Comparison of ENCODE assay signal across 8 mouse cellular contexts in genomic region chr3:96237904-96238511, GRCm38 (mm10). TPM values are rescaled to one million over a fixed set of nuclear protein-coding genes. Genes with fewer than 3 reads are reported as not detected.
DNase-seq lines count a peak whose midpoint lies in the region; ATAC-seq and TF ChIP-seq lines count a peak whose summit lies in the region.

No protein-coding gene starts in this region.

- H3K4me3 ChIP-seq in kidney, embryonic 14.5 days (ENCODE audit: low read length), result peak overlapping the region; percentile 56
- H3K4me3 ChIP-seq in kidney, adult 2 months (ENCODE audit: insufficient read depth, low read depth, low read length), result no peak overlapping the region
- H3K4me3 ChIP-seq in hindbrain, embryonic 10.5 days, result peak overlapping the region; percentile 60
- peak overlapping the region; percentile 49 for H3K4me3 ChIP-seq in midbrain, embryonic 11.5 days (ENCODE audit: low read depth, low read length)

- H3K27ac ChIP-seq in kidney, embryonic 14.5 days (ENCODE audit: low read depth, low read length), result peak overlapping the region; percentile 85
- H3K27ac ChIP-seq in kidney, adult 2 months (ENCODE audit: insufficient read depth, low read depth, low read length), result no peak overlapping the region
- peak overlapping the region; percentile 91 for H3K27ac ChIP-seq in hindbrain, embryonic 10.5 days
- peak overlapping the region; percentile 83 for H3K27ac ChIP-seq in midbrain, embryonic 11.5 days (ENCODE audit: low read depth, low read length)

- no peaks in the 10 kb centered on the region for H3K27me3 ChIP-seq in kidney, embryonic 14.5 days (ENCODE audit: control insufficient read depth, insufficient read depth, low read length)
- H3K27me3 ChIP-seq in kidney, adult 2 months (replicated peaks; ENCODE audit: control insufficient read depth, insufficient read depth, low read length), result no peaks in the 10 kb centered on the region
- H3K27me3 ChIP-seq in hindbrain, embryonic 10.5 days (ENCODE audit: insufficient read depth, poor library complexity, severe bottlenecking), result no peaks in the 10 kb centered on the region
- H3K27me3 ChIP-seq in midbrain, embryonic 11.5 days (ENCODE audit: control insufficient read depth, insufficient read depth, low read length), result no peaks in the 10 kb centered on the region

- no peak for DNase-seq in kidney, adult 2 months
- DNase-seq in NIH3T3 (ENCODE audit: low read depth), result peak; percentile 57
- peak; percentile 36 for DNase-seq in hindbrain, embryonic 10.5 days (ENCODE audit: low spot score)
- DNase-seq in midbrain, embryonic 11.5 days (ENCODE audit: low spot score, missing footprints), result peak; percentile 91
- no peak for DNase-seq in urinary bladder, postnatal 4 days (ENCODE audit: low spot score in 2 of 2)
- DNase-seq in T-cell, adult 2 months (ENCODE audit: low spot score), result no peak
- no peak for DNase-seq in kidney, postnatal 36 days

- no peak for TF ChIP-seq CTCF in kidney, adult 2 months (conservative IDR thresholded peaks at IDR 0.05; ENCODE audit: insufficient read depth, insufficient read length, low read depth, low read length)

- no peaks in the 10 kb centered on the region for H3K9me3 ChIP-seq in kidney, embryonic 14.5 days (ENCODE audit: control insufficient read depth, low read length)
- no peaks in the 10 kb centered on the region for H3K9me3 ChIP-seq in hindbrain, embryonic 10.5 days
- H3K9me3 ChIP-seq in midbrain, embryonic 11.5 days (ENCODE audit: control insufficient read depth, low read length), result no peaks in the 10 kb centered on the region

- 2% methylated on average over 12 of the region's 12 CpGs for WGBS in kidney, embryonic 14.5 days
- 24% methylated on average over 12 of the region's 12 CpGs for WGBS in kidney, adult 2 months
- WGBS in hindbrain, embryonic 10.5 days, result under 1% methylated on average over 12 of the region's 12 CpGs
- 1% methylated on average over 12 of the region's 12 CpGs for WGBS in midbrain, embryonic 11.5 days

- no peaks in the 10 kb centered on the region for H3K36me3 ChIP-seq in kidney, embryonic 14.5 days (ENCODE audit: control insufficient read depth, insufficient read depth, low read length)
- H3K36me3 ChIP-seq in kidney, adult 2 months (ENCODE audit: control insufficient read depth, insufficient read depth, low read length), result no peaks in the 10 kb centered on the region
- no peaks in the 10 kb centered on the region for H3K36me3 ChIP-seq in hindbrain, embryonic 10.5 days
- H3K36me3 ChIP-seq in midbrain, embryonic 11.5 days (ENCODE audit: control insufficient read depth, insufficient read depth, low read length), result no peaks in the 10 kb centered on the region

- peak overlapping the region; percentile 84 for H3K9ac ChIP-seq in kidney, embryonic 14.5 days (ENCODE audit: low read depth, low read length)
- H3K9ac ChIP-seq in midbrain, embryonic 11.5 days (ENCODE audit: low read length), result peak overlapping the region; percentile 91

- peaks cover 14% of the 10 kb centered on the region; the same call in 1 of the 2 replicates for H3K4me1 ChIP-seq in kidney, embryonic 14.5 days (ENCODE audit: control insufficient read depth, insufficient read depth, low read length)
- peaks cover 3% of the 10 kb centered on the region; the same call in 1 of the 2 replicates for H3K4me1 ChIP-seq in kidney, adult 2 months (ENCODE audit: control insufficient read depth, insufficient read depth, low read length)
- H3K4me1 ChIP-seq in hindbrain, embryonic 10.5 days (replicated peaks), result peaks cover 24% of the 10 kb centered on the region
- H3K4me1 ChIP-seq in midbrain, embryonic 11.5 days (ENCODE audit: control insufficient read depth, insufficient read depth, low read length), result peaks cover 12% of the 10 kb centered on the region

- TF ChIP-seq POLR2A in kidney, adult 2 months (IDR thresholded peaks at IDR 0.05; ENCODE audit: low read depth, low read length), result no peak

- ATAC-seq in kidney, embryonic 14.5 days (ENCODE audit: low FRiP score, low TSS enrichment), result no peak
- ATAC-seq in midbrain, embryonic 11.5 days (ENCODE audit: low FRiP score), result no peak

- H3K4me2 ChIP-seq in kidney, embryonic 14.5 days (replicated peaks; ENCODE audit: low read depth, low read length), result peak overlapping the region; percentile 73
- H3K4me2 ChIP-seq in midbrain, embryonic 11.5 days, result peak overlapping the region; percentile 70

RNA-seq across cellular contexts. Expression of gene Hist2h3c2, which starts 0.9 kb away (rescaled TPM):
- polyA plus RNA-seq in kidney, embryonic 14.5 days (2014; fragmentation: Nextera tagmentation; extraction: Ambion mirVana), result 5.4 and 6.9 TPM in 2 replicates
- polyA plus RNA-seq in kidney, adult 2 months (2012; rRNA removed), result 8.6 and 12.9 TPM in 2 replicates
- 7.9 and 8.4 TPM in 2 replicates for polyA plus RNA-seq in hindbrain, embryonic 10.5 days (2016; fragmentation: Nextera tagmentation; extraction: Ambion mirVana)
- 10.6 and 13.8 TPM in 2 replicates for polyA plus RNA-seq in midbrain, embryonic 11.5 days (2014; fragmentation: Nextera tagmentation; extraction: Ambion mirVana)

RNA-seq across cellular contexts. Expression of gene Hist2h2aa2, which starts 2.1 kb away (rescaled TPM):
- polyA plus RNA-seq in kidney, embryonic 14.5 days (2014; fragmentation: Nextera tagmentation; extraction: Ambion mirVana), result 33.3 and 69.4 TPM in 2 replicates
- 162 and 196 TPM in 2 replicates for polyA plus RNA-seq in kidney, adult 2 months (2012; rRNA removed)
- polyA plus RNA-seq in hindbrain, embryonic 10.5 days (2016; fragmentation: Nextera tagmentation; extraction: Ambion mirVana), result 44.6 and 55.1 TPM in 2 replicates
- 50.9 and 55.2 TPM in 2 replicates for polyA plus RNA-seq in midbrain, embryonic 11.5 days (2014; fragmentation: Nextera tagmentation; extraction: Ambion mirVana)

RNA-seq across cellular contexts. Expression of gene Hist2h2aa1, which starts 7.3 kb away (rescaled TPM):
- 18.3 and 20.3 TPM in 2 replicates for polyA plus RNA-seq in kidney, embryonic 14.5 days (2014; fragmentation: Nextera tagmentation; extraction: Ambion mirVana)
- polyA plus RNA-seq in kidney, adult 2 months (2012; rRNA removed), result 285 and 388 TPM in 2 replicates
- polyA plus RNA-seq in hindbrain, embryonic 10.5 days (2016; fragmentation: Nextera tagmentation; extraction: Ambion mirVana), result 11.3 and 13.4 TPM in 2 replicates
- polyA plus RNA-seq in midbrain, embryonic 11.5 days (2014; fragmentation: Nextera tagmentation; extraction: Ambion mirVana), result 16.3 and 17.4 TPM in 2 replicates

RNA-seq across cellular contexts. Expression of gene Hist2h3c1, which starts 8.5 kb away (rescaled TPM):
- polyA plus RNA-seq in kidney, embryonic 14.5 days (2014; fragmentation: Nextera tagmentation; extraction: Ambion mirVana), result 0.91 and 2.4 TPM in 2 replicates
- polyA plus RNA-seq in kidney, adult 2 months (2012; rRNA removed), result not detected in 2 replicates
- polyA plus RNA-seq in hindbrain, embryonic 10.5 days (2016; fragmentation: Nextera tagmentation; extraction: Ambion mirVana), result 0.42 and 0.56 TPM in 2 replicates
- 1.1 and 2.7 TPM in 2 replicates for polyA plus RNA-seq in midbrain, embryonic 11.5 days (2014; fragmentation: Nextera tagmentation; extraction: Ambion mirVana)

RNA-seq across cellular contexts. Expression of gene Hist2h2be, which starts 17.1 kb away (rescaled TPM):
- 9.2 and 13.1 TPM in 2 replicates for polyA plus RNA-seq in kidney, embryonic 14.5 days (2014; fragmentation: Nextera tagmentation; extraction: Ambion mirVana)
- 5.1 and 6.0 TPM in 2 replicates for polyA plus RNA-seq in kidney, adult 2 months (2012; rRNA removed)
- 6.0 and 8.7 TPM in 2 replicates for polyA plus RNA-seq in hindbrain, embryonic 10.5 days (2016; fragmentation: Nextera tagmentation; extraction: Ambion mirVana)
- polyA plus RNA-seq in midbrain, embryonic 11.5 days (2014; fragmentation: Nextera tagmentation; extraction: Ambion mirVana), result 14.0 and 15.0 TPM in 2 replicates

Comparison
In these comparisons a context has a peak if more than half of its experiments do, and no peak if none do; other contexts are left out.
1. RNA of gene Hist2h2aa1, which starts 7.3 kb away (polyA plus RNA-seq): 285 to 388 TPM in kidney, adult 2 months; 18.3 to 20.3 TPM in kidney, embryonic 14.5 days, 16.3 to 17.4 TPM in midbrain, embryonic 11.5 days and 11.3 to 13.4 TPM in hindbrain, embryonic 10.5 days; every median in the first group is over 10 times any median in the second.
2. DNase-seq: peak in NIH3T3 (single experiment), hindbrain, embryonic 10.5 days (single experiment) and midbrain, embryonic 11.5 days (single experiment); none in kidney, adult 2 months (single experiment), urinary bladder, postnatal 4 days (0 of 2), T-cell, adult 2 months (single experiment) and kidney, postnatal 36 days (0 of 2).